Mouse (Mus musculus) midbrain, postnatal 0 days (tissue): ENCODE measurements at regions not wholly inside any gene's neighbourhood (a gene's known extent, or its start where the extent isn't known, plus 50 kb on each side); places are given as distances from the start of the nearest gene placed in this dataset.

Experiments used
- ATAC-seq: fragments of 200-750 bp; cut with Nextera tagmentation; 2 replicates; pipeline ENCODE4 v1.8.0; 2017; ENCODE audit warnings: moderate number of reproducible peaks, mild to moderate bottlenecking, moderate TSS enrichment, moderate library complexity; ENCODE audit not compliant: low FRiP score
- DNase-seq: peaks from one replicate; pipeline ENCODE4 v3.0.0-alpha.2; 2015; ENCODE audit warnings: low spot score
- H3K27ac ChIP-seq: fragments of 300-500 bp; sonication (generic); 2 replicates; pipeline ENCODE4 v1.5.1; 2014; ENCODE audit warnings: low read depth, mild to moderate bottlenecking, low read length, mixed read lengths
- H3K27me3 ChIP-seq: fragments of 300-500 bp; sonication (generic); 2 replicates; pipeline ENCODE4 v1.6.1; 2014; ENCODE audit warnings: low read length, control low read depth, mixed read lengths; ENCODE audit not compliant: insufficient read depth
- H3K36me3 ChIP-seq: fragments of 300-500 bp; sonication (generic); 2 replicates; pipeline ENCODE4 v1.6.1; 2014; ENCODE audit warnings: low read length, control low read depth, mixed read lengths; ENCODE audit not compliant: insufficient read depth
- H3K4me1 ChIP-seq: fragments of 300-500 bp; sonication (generic); 2 replicates; pipeline ENCODE4 v1.6.1; 2014; ENCODE audit warnings: mild to moderate bottlenecking, control low read depth, antibody characterized with exemption, low read length, mixed read lengths; ENCODE audit not compliant: insufficient read depth
- H3K4me2 ChIP-seq: fragments of 300-500 bp; sonication (generic); 2 replicates; pipeline ENCODE4 v1.6.1; 2014; ENCODE audit warnings: low read depth, mild to moderate bottlenecking, low read length, mixed read lengths; ENCODE audit not compliant: poor library complexity, severe bottlenecking
- H3K4me3 ChIP-seq: fragments of 300-500 bp; sonication (generic); 2 replicates; pipeline ENCODE4 v1.5.1; 2014; ENCODE audit warnings: low read depth, mild to moderate bottlenecking, low read length, moderate library complexity
- H3K9ac ChIP-seq: fragments of 300-500 bp; sonication (generic); replicated peaks from 2 replicates; pipeline ENCODE4 v1.6.1; 2014; ENCODE audit warnings: mild to moderate bottlenecking, low read length, moderate library complexity, mixed read lengths; ENCODE audit not compliant: poor library complexity, severe bottlenecking
- H3K9me3 ChIP-seq: fragments of 300-500 bp; sonication (generic); 2 replicates; pipeline ENCODE4 v1.6.1; 2016; ENCODE audit warnings: low read length, control low read depth
- CTCF ChIP-seq: IDR thresholded peaks from 2 replicates; pipeline ENCODE4 v1.5.1; 2016; ENCODE audit warnings: antibody characterized with exemption, mild to moderate bottlenecking
- WGBS: fragments of 180-500 bp; shearing (Covaris S2); extraction: QIAGEN DNeasy Blood & Tissue Kit; methylation state at CpG from one replicate; pipeline ENCODE4 v1.1.7; 2014; 5-methylcytosine and 5-hydroxymethylcytosine counted together

DNA sequence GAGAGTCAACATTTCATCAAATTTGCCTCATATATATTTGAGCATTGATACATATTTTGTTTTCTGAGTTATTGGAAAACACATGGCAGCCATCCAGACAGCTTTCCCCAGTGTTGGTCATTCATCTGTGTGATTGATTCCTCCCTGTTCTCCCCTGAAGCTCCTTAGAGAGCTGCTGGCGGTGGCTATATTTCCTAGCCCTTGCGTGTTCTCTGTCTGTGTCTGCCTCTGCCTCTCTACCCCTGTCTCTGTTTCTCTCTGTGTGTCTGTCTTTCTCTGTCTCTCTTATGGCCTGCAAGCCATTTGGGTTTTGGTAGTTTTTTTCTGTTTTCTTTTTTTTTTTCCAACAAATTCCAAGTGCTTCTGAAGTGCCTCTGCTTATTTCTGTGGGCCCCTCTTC lies 66.7 kb upstream of the Rbms1 start:
- H3K27me3 ChIP-seq, result no peaks in the 10 kb centered on the region
- DNase-seq (no peak), ATAC-seq (no peak)
- no peaks in the 10 kb centered on the region for H3K36me3 ChIP-seq
- H3K9ac ChIP-seq, result no peak overlapping the region
- 82% methylated on average over 2 of the region's 2 CpGs for WGBS
- no peak for TF ChIP-seq CTCF
- no peak overlapping the region for H3K4me3 ChIP-seq
- H3K4me1 ChIP-seq, result no peaks in the 10 kb centered on the region
- H3K27ac ChIP-seq, result no peak overlapping the region
- H3K4me2 ChIP-seq, result no peak overlapping the region
- no peaks in the 10 kb centered on the region for H3K9me3 ChIP-seq

DNA sequence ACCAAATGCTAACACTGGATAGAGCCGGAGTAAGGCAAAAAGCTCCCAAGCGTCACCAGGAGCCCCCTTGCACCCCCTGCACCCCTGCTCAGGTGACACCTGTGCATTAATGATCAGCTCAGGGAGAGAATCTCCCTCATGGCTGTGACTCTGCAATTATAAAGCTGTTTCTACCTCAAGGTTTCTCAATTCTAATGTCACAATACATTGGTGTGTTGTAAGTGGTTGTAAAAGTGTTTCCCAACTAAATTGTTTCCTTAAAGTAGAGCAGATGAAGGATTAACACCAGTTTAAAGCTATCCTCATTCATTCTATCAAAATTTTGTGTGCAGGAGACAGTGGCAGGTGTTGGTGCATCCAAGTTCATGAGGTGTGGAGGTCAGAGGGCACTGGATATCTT lies 65.6 kb upstream of the Rbms1 start:
- DNase-seq (no peak), ATAC-seq (no peak)
- H3K9ac ChIP-seq, result no peak overlapping the region
- WGBS, result 84% methylated on average over 2 of the region's 2 CpGs
- H3K27me3 ChIP-seq, result no peaks in the 10 kb centered on the region
- H3K9me3 ChIP-seq, result no peaks in the 10 kb centered on the region
- no peak overlapping the region for H3K4me3 ChIP-seq
- no peak overlapping the region for H3K4me2 ChIP-seq
- no peak overlapping the region for H3K27ac ChIP-seq
- TF ChIP-seq CTCF, result no peak
- no peaks in the 10 kb centered on the region for H3K36me3 ChIP-seq
- H3K4me1 ChIP-seq, result no peaks in the 10 kb centered on the region

DNA sequence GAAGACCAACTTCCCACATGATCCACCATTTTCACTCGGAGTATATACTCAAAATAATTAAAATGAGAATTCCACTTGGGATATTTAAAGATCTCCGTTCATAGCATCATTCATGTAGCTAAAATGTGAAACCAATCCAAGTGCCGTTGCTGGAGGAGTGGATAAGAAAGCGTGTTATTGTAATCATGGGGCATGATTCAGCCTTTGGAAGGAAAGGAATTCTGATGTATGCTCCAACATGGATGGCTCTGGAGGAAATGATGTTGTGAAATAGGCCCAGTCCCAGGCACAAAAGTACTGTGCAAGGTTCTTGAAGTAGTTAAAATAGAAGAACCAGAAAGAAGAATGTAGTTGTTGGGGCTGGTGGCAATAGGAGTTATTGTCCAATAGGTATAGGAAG lies 64.7 kb upstream of the Rbms1 start:
- Histone ChIP-seq H3K4me3 (no peak overlapping the region), H3K27me3 (no peaks in the 10 kb centered on the region), H3K4me1 (no peaks in the 10 kb centered on the region), H3K9me3 (no peaks in the 10 kb centered on the region), H3K36me3 (no peaks in the 10 kb centered on the region), H3K27ac (no peak overlapping the region), H3K4me2 (no peak overlapping the region), H3K9ac (no peak overlapping the region)
- TF ChIP-seq CTCF, result no peak
- DNase-seq (no peak), ATAC-seq (no peak)
- 92% methylated on average over 4 of the region's 4 CpGs for WGBS

DNA sequence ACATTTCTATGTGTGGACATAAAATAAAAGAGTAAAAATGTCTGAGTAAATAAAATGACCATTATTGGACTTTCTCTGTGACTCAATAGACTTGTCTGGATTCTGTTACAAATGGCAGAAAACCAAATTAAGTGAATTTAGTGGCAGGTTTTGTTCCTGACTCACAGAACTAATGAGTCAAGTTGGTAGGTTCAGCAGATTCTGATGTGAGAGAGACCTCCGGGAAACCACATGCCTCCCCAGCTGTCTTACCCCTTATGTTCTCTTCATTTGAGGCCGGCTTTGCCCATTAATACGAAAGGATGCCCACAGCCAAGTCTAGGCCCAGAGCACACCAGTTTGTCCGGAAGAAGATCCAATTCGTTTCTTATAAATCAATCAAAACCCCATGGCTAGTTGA lies 59.4 kb upstream of the Rbms1 start:
- Histone ChIP-seq H3K4me1 (no peaks in the 10 kb centered on the region), H3K27me3 (no peaks in the 10 kb centered on the region), H3K36me3 (no peaks in the 10 kb centered on the region), H3K4me2 (no peak overlapping the region), H3K4me3 (no peak overlapping the region), H3K9me3 (no peaks in the 10 kb centered on the region), H3K9ac (no peak overlapping the region), H3K27ac (no peak overlapping the region)
- no peak for TF ChIP-seq CTCF
- no peak for ATAC-seq
- 91% methylated on average over 5 of the region's 5 CpGs for WGBS
- DNase-seq, result no peak

DNA sequence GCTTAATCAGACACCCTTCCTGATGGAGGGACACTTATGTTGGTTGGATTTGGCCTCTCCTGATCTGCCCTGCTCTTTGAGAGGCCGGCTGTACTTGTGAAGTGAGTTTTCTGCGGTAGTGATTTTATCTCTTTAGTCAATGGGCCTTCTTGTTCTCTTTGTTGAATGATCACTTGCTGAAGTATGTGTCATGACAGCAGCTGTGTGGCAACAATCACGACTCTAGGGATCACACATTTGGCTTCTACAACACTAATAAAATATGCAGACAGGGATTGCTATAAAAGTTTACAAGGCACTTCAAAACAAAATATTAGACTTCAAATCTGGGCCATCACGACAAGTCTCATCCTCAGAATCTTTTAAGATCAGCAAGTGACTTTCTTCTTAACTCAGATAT lies 57.8 kb upstream of the Rbms1 start:
- H3K27ac ChIP-seq, result no peak overlapping the region
- no peaks in the 10 kb centered on the region for H3K27me3 ChIP-seq
- WGBS, result 78% methylated on average over 4 of the region's 4 CpGs
- no peaks in the 10 kb centered on the region for H3K9me3 ChIP-seq
- DNase-seq, result no peak
- no peak overlapping the region for H3K9ac ChIP-seq
- no peaks in the 10 kb centered on the region for H3K4me1 ChIP-seq
- no peak overlapping the region for H3K4me3 ChIP-seq
- no peak for TF ChIP-seq CTCF
- H3K36me3 ChIP-seq, result no peaks in the 10 kb centered on the region
- H3K4me2 ChIP-seq, result no peak overlapping the region
- no peak for ATAC-seq

DNA sequence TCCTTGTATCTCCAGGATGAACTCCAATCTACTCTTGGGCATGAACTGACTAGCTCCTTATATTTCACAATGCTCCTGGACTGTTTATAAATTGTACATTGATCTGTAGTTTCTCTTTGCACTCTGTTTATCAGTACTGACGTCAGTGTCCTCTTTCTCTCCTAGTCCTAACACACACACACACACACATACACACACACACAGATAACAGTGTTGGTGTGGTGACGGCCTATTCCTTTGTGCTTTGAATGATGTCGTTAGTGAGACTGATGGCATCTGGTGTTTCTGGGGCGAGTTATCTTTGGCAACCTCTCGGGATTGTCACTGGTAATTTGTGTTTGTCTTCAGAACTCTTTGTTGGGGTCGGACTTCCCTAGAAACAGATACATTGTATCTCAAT lies 50.0 kb upstream of the Rbms1 start:
- Histone ChIP-seq H3K9ac (no peak overlapping the region), H3K27ac (no peak overlapping the region), H3K27me3 (no peaks in the 10 kb centered on the region), H3K9me3 (no peaks in the 10 kb centered on the region), H3K4me3 (no peak overlapping the region), H3K4me2 (no peak overlapping the region), H3K36me3 (no peaks in the 10 kb centered on the region), H3K4me1 (no peaks in the 10 kb centered on the region)
- ATAC-seq (no peak), DNase-seq (peak; percentile 22)
- no peak for TF ChIP-seq CTCF
- 47% methylated on average over 6 of the region's 6 CpGs for WGBS
